Mouse (Mus musculus) cerebellum, postnatal 4 days (tissue): Measurements from ENCODE around the gene Tfeb.

ENCODE experiments used
- DNase-seq, 2 experiments: peaks; one replicate each; pipeline ENCODE4 v3.0.0; 2022; ENCODE audit warnings: low spot score in 2 of 2, mixed read lengths in 1 of 2

The Tfeb gene

DNA sequence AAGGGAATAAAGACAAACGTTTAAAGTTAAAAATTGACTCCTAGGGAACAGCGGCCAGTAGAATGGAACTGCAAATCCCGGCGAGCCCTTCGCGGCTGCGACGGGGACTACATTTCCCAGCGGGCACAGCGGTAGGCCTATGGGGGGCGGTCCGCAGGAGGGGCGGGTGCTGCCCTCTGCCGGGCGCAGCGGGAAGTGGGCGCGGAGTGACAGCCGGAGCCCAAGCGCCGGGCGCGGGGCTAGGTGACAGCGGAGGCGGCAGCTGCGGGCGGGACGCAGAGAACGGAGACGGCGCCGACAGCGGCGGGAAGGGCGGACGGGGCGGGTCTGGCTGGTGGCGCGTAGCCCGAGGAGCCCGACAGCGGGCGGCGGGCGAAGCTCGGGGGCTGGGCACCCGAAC is at the start of gene Tfeb:
Gene Tfeb, plus strand, starts transcription at position 175 of the 400 bp plus-strand sequence.
- DNase-seq = peak; percentile 99 to 100

DNA sequence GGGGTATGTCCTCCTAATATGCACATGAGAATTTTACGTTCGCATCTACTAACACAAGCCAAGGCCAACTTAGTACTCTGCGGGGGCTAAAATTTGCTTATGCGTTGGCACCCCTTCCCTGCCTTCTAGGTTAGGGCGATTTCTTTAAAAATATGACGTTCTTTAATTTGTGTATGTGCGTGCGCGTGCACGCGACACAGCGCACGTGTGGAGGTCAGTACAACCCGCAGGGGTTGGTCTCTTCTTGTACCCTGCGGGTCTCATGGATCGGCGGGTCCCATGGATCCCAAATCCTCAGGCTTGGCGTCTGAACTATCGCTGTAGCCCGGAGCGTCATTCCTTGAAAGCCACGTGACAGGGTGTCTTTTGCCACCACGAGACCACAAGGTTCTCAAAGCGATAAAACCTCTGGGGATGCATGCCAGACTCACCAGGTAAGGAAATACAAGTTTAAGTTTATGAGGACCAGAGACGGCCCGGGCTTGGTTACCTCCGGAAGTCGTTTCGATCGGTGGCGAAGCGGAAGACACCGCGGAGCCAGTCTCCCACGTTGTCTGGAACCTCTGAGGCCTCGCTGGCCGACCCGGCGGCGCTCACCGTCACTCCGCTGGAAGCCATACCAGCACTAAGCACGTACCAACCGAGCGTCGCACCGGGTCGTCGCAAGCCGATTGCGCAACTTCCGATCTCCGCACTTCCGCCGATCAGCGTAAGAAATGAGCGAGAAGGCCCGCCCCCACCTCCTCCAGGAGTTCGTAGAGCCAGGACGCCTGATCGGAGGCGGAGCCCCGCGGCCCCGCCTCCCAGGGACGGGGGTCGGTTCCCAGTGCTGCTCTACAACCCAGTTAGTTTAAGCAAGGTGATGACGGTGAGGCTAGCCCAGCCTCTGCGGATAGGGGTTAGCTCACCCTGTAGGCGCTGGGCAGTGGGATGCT is 49.2 kb upstream of the Tfeb start:
- peak; percentile 87 to 92 for DNase-seq

GRCm38 (mm10) chr17:47688344-47688607 is 48.6 kb upstream of the Tfeb start, which contains the start of gene Tomm6:
TSS of gene Tomm6 (minus strand) at chr17:47688386.
- DNase-seq = no peak

- peak; percentile 74 to 76 for DNase-seq
These were observed 47.9 kb upstream of the Tfeb start, which contains the start of gene Frs3 for GRCm38 (mm10) chr17:47688608-47689575. TSS of gene Frs3 (plus strand) at chr17:47689030.

DNA sequence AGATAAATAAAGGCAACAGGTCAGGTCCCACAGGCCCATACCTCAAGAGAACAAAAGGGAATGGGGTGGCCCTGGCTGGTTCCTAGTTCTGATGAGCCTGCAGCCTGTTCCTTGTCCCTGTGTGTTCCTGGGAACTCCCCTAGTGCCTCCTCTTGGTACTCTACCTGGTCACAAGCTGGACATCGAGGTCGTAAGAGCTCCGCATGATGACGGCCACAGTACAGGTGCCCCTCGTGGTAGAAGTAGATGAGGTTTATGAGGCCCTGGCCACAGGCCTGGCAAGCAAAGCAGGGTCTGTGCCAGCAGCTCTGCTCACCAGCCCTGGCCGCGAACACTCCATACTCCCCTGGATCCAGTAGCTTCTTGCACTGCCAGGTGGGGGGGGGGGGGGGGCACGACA is 46.9 kb upstream of the Tfeb start:
- DNase-seq = no peak

DNA sequence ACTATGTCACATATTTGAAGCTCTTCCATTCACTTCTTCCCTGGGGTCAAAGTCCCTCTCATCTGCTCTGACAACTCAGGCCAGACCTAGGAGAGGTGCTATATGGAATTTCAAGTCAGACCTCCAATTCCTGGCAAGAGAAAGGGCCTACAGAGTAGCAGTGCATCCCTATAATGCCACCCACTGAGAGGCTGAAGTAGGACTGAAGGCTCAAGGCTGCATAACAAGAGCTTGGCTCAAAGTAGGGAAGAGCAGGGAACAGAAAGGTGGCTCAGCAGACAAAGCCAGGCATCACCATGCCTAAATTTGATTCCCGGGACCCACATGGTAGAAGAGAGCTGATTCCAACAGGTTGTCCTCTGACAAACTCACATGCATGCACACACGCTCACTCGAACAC is 45.2 kb upstream of the Tfeb start:
- no peak for DNase-seq

DNA sequence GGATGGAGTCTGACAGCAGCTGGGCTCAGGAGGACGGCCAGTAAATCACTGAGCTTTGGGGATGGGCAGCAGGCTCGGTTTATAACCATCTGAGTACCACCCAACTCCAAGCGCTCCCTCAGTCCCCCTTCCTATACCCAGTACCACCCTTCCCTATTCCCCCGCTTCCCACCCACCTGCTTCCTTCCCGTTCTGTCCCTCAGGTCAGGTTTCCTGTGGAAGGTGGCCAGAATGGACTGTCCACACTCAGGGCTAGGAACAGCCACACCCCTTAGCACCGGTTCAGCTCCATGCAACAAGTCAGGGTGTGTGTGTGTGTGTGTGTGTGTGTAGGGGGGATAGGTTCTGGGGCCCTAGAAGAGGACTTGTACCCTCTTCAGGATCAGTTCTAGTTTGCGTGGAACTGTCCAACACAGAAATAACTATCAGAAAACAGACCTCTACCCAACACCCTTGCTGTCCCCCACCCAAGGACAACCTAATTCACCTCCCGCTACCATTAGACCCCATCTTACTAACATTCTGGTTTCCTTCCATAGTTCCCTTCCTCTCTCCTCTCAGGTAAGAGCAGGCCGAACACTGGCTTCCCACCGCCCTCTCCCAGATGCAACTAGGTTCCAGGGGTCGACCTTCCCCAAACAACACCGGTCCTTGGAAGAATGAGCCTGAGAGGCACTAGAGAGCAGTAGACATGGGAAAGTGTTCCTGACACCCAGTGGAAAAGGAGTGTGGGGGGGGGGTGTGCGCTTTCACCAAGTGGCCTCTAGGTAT is 43.0 kb upstream of the Tfeb start:
- no peak for DNase-seq

DNA sequence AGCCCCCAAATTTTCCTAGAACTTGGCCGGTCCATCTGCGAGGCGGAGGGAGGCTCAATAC is 42.6 kb upstream of the Tfeb start, which contains the start of gene Gm21981:
Gene Gm21981, minus strand, starts transcription at position 14 of the 61 bp plus-strand sequence.
- no peak for DNase-seq

GRCm38 (mm10) chr17:47694503-47695336 is 42.1 kb upstream of the Tfeb start, which contains the start of gene Prickle4:
TSS of gene Prickle4 (minus strand) at chr17:47694736.
- peak; percentile 99 for DNase-seq

GRCm38 (mm10) chr17:47695337-47695710 is 41.5 kb upstream of the Tfeb start:
- no peak for DNase-seq

DNA sequence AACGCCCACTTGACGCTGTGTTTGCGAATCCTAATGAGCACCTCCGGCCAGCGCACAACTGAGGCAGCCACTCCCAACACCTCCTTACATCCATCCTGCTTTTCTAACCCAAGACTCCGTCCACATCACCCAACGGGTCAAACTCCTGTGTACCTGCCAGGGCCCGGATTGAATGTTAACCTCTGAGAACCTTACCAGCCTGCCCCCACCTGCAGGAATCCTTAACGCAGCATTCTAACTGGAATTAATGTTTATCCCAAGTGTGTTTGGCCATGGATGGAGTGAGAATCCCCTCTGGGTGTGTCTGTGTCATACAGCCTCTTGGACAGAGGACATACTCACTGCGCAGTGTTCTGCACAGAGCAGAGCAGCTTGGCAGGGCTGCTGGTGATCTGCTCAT is 38.7 kb upstream of the Tfeb start:
- no peak for DNase-seq

GRCm38 (mm10) chr17:47699055-47699454 is 37.8 kb upstream of the Tfeb start:
- no peak for DNase-seq

DNA sequence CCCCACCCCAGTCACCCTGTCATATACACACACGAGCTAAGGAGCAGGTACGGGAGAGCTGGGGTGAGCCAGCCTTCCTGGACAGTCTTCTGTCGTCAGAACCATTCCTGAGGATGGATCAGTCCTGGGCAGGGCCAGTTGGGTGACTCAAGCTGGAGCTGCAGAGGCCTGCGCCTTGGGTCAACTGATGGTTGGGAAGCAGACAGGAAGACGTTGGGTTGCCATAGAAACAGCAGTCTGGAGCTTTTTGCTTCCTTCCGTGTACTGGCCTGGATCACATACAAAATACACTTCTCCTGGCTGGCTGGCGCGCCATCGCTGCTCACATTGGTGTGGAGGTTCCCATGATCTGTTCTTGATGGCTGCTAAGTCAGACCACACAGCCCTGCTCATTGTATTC is 35.0 kb upstream of the Tfeb start:
- DNase-seq = no peak

GRCm38 (mm10) chr17:47702548-47703345 is 34.1 kb upstream of the Tfeb start:
- DNase-seq = no peak

GRCm38 (mm10) chr17:47703556-47703955 is 33.3 kb upstream of the Tfeb start:
- DNase-seq = no peak

- no peak for DNase-seq
These were observed 32.1 kb upstream of the Tfeb start for GRCm38 (mm10) chr17:47704692-47705091.

DNA sequence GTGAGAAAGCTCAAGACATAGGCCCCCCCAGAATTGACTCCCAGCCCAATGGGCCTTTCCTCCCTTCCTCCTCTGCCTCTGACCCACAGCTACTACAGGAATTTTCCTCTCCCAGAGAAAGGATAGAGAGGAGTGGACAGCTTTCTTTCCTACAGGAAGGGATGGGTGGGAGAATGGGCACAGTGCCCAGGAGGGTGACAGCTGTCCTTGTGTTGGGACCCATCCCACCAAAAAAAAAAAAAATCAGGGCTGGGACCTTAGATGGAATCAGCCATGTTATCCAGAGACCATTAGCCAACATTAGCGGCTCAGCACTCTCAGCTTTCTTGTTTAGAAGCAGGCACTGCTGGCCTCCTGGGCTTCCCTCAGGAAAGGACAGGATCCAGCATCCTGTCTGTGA is 30.6 kb upstream of the Tfeb start:
- DNase-seq = no peak

DNA sequence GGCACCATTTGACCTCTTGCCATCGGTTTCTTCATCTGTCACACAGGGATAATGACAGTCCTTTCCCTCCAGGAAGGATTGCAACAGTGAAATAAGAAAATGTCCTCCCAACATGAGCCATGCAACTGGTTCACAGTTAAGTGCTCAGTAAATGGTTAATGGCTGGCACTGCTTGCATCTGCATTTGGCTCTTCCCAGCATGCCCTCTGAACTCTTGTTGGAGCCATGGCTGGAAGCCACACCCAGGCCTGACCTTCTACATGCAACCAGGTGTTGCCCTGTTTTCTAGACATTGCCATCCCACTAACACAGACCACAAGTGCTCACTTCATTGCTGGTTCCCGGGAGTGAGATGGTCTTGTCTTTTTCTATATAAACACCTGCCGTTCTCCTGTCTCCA is 28.9 kb upstream of the Tfeb start:
- no peak for DNase-seq

- no peak for DNase-seq
These were observed 27.9 kb upstream of the Tfeb start for GRCm38 (mm10) chr17:47708972-47709371.

GRCm38 (mm10) chr17:47710036-47710435 is 26.8 kb upstream of the Tfeb start:
- DNase-seq = no peak

DNA sequence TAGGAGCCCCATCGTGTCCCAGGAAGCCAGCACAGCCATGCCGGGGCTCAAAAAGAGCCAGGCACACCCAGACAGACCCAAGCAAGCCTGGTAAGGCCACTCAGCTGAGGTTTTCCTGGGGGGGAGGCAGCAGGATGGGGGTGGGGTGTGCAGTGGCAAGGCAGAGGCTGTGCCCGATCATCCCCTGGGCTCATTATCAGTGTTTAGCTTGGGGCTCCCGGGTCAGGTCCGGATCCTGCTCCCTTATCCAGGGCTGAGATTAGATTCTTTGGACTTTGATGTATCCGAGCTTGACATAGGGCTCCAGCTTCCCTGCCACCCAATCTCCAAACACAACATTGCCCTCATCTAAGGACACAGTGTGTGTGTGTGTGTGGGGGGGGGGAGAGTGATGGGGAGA is 24.9 kb upstream of the Tfeb start:
- DNase-seq = no peak
